Mouse (Mus musculus): ENCODE measurements around the gene Zfp879. TPM values are rescaled to one million over a fixed set of nuclear protein-coding genes. Genes with fewer than 3 reads are reported as not detected.

Zfp879 gene
- total RNA-seq, 2 experiments from 2014 or later = not detected

Other genes with a start within 250 kb of the Zfp879 start
- 0.36 and 0.42 TPM in 2 replicates for gene Adamts2, start 239.5 kb downstream of the Zfp879 start, total RNA-seq (2015; ENCODE audit: low replicate concordance)
- 0.39 TPM in 1 of 2 replicates, not detected in the other for gene Adamts2, start 239.5 kb downstream of the Zfp879 start, total RNA-seq (2017; ENCODE audit: low replicate concordance)
- gene Zfp354c, start 13.8 kb downstream of the Zfp879 start, total RNA-seq (2015; ENCODE audit: low replicate concordance) = 0.36 TPM in 1 of 2 replicates, not detected in the other
- gene Zfp354c, start 13.8 kb downstream of the Zfp879 start, total RNA-seq (2017; ENCODE audit: low replicate concordance) = 1.4 TPM in 1 of 2 replicates, not detected in the other
- not detected in 2 replicates for gene Grm6, start 9.1 kb upstream of the Zfp879 start, total RNA-seq (2015; ENCODE audit: low replicate concordance)
- gene Grm6, start 9.1 kb upstream of the Zfp879 start, total RNA-seq (2017; ENCODE audit: low replicate concordance) = not detected in 2 replicates
- gene Zfp454, start 46.1 kb upstream of the Zfp879 start, total RNA-seq (2015; ENCODE audit: low replicate concordance) = not detected in 2 replicates
- gene Zfp454, start 46.1 kb upstream of the Zfp879 start, total RNA-seq (2017; ENCODE audit: low replicate concordance) = not detected in 2 replicates
- not detected in 2 replicates for gene Zfp2, start 74.6 kb upstream of the Zfp879 start, total RNA-seq (2015; ENCODE audit: low replicate concordance)
- gene Zfp2, start 74.6 kb upstream of the Zfp879 start, total RNA-seq (2017; ENCODE audit: low replicate concordance) = not detected in 2 replicates
- not detected in 2 replicates for gene Zfp354b, start 90.1 kb upstream of the Zfp879 start, total RNA-seq (2015; ENCODE audit: low replicate concordance)
- not detected in 2 replicates for gene Zfp354b, start 90.1 kb upstream of the Zfp879 start, total RNA-seq (2017; ENCODE audit: low replicate concordance)
- not detected in 2 replicates for gene 4933414I15Rik, start 102.2 kb upstream of the Zfp879 start, total RNA-seq (2015; ENCODE audit: low replicate concordance)
- gene 4933414I15Rik, start 102.2 kb upstream of the Zfp879 start, total RNA-seq (2017; ENCODE audit: low replicate concordance) = not detected in 2 replicates
- gene Prop1, start 112.2 kb upstream of the Zfp879 start, total RNA-seq (2015; ENCODE audit: low replicate concordance) = not detected in 2 replicates
- gene Prop1, start 112.2 kb upstream of the Zfp879 start, total RNA-seq (2017; ENCODE audit: low replicate concordance) = not detected in 2 replicates
- not detected in 2 replicates for gene Olfr1378, start 125.0 kb upstream of the Zfp879 start, total RNA-seq (2015; ENCODE audit: low replicate concordance)
- not detected in 2 replicates for gene Olfr1378, start 125.0 kb upstream of the Zfp879 start, total RNA-seq (2017; ENCODE audit: low replicate concordance)
- not detected in 2 replicates for gene Olfr1377, start 140.4 kb upstream of the Zfp879 start, total RNA-seq (2015; ENCODE audit: low replicate concordance)
- gene Olfr1377, start 140.4 kb upstream of the Zfp879 start, total RNA-seq (2017; ENCODE audit: low replicate concordance) = not detected in 2 replicates
- not detected in 2 replicates for gene Olfr51, start 162.0 kb upstream of the Zfp879 start, total RNA-seq (2015; ENCODE audit: low replicate concordance)
- gene Olfr51, start 162.0 kb upstream of the Zfp879 start, total RNA-seq (2017; ENCODE audit: low replicate concordance) = not detected in 2 replicates
- not detected in 2 replicates for gene Olfr54, start 172.7 kb upstream of the Zfp879 start, total RNA-seq (2015; ENCODE audit: low replicate concordance)
- not detected in 2 replicates for gene Olfr54, start 172.7 kb upstream of the Zfp879 start, total RNA-seq (2017; ENCODE audit: low replicate concordance)
- gene Olfr1375, start 206.6 kb upstream of the Zfp879 start, total RNA-seq (2015; ENCODE audit: low replicate concordance) = not detected in 2 replicates
- gene Olfr1375, start 206.6 kb upstream of the Zfp879 start, total RNA-seq (2017; ENCODE audit: low replicate concordance) = not detected in 2 replicates
- not detected in 2 replicates for gene Zfp354a, start 217.7 kb upstream of the Zfp879 start, total RNA-seq (2015; ENCODE audit: low replicate concordance)
- gene Zfp354a, start 217.7 kb upstream of the Zfp879 start, total RNA-seq (2017; ENCODE audit: low replicate concordance) = not detected in 2 replicates

Measured in erythroid progenitor cell, adult 5-6 weeks (primary cell).